Mouse (Mus musculus) intestine, embryonic 16.5 days (tissue): ENCODE results near the gene Sult5a1. TPM values are rescaled to one million over a fixed set of nuclear protein-coding genes. Genes with fewer than 3 reads are reported as not detected.

Experiments
- ATAC-seq: fragments of 200-750 bp; cut with Nextera tagmentation; 2 replicates; pipeline ENCODE4 v1.8.0; 2017; ENCODE audit warnings: moderate TSS enrichment, moderate library complexity
- H3K27ac ChIP-seq: fragments of 300-500 bp; sonication (generic); 2 replicates; pipeline ENCODE4 v1.5.1; 2014; ENCODE audit warnings: mild to moderate bottlenecking, low read length
- H3K27me3 ChIP-seq: fragments of 300-500 bp; sonication (generic); replicated peaks from 2 replicates; pipeline ENCODE4 v1.6.1; 2014; ENCODE audit warnings: low read length, control low read depth, mixed read lengths; ENCODE audit not compliant: control insufficient read depth, insufficient read depth
- H3K36me3 ChIP-seq: fragments of 300-500 bp; sonication (generic); 2 replicates; pipeline ENCODE4 v1.6.1; 2014; ENCODE audit warnings: low read length, control low read depth; ENCODE audit not compliant: control insufficient read depth, insufficient read depth
- H3K4me1 ChIP-seq: fragments of 300-500 bp; sonication (generic); 2 replicates; pipeline ENCODE4 v1.6.1; 2014; ENCODE audit warnings: low read length, control low read depth, mixed read lengths; ENCODE audit not compliant: control insufficient read depth, insufficient read depth
- H3K4me2 ChIP-seq: fragments of 300-500 bp; sonication (generic); 2 replicates; pipeline ENCODE4 v1.6.1; 2014; ENCODE audit warnings: low read depth, low read length, control low read depth
- H3K4me3 ChIP-seq: fragments of 300-500 bp; sonication (generic); 2 replicates; pipeline ENCODE4 v1.5.1; 2014; ENCODE audit warnings: mild to moderate bottlenecking, low read length
- H3K9ac ChIP-seq: fragments of 300-500 bp; sonication (generic); 2 replicates; pipeline ENCODE4 v1.6.1; 2014; ENCODE audit warnings: low read depth, low read length
- H3K9me3 ChIP-seq: fragments of 300-500 bp; sonication (generic); 2 replicates; pipeline ENCODE4 v1.6.1; 2016; ENCODE audit warnings: low read length, control low read depth; ENCODE audit not compliant: control insufficient read depth
- WGBS: fragments of 180-500 bp; shearing (Covaris S2); extraction: QIAGEN DNeasy Blood & Tissue Kit; methylation state at CpG from one replicate; pipeline ENCODE4 v1.1.7; 2014; 5-methylcytosine and 5-hydroxymethylcytosine counted together
- microRNA-seq: library from miRNA; unstranded; fragments of <30 nt; microRNA quantifications from one replicate; pipeline ENCODE4, GENCODE M21; 2016
- polyA plus RNA-seq: library from polyadenylated mRNA; unstranded; fragments of >200 nt; fragmentation: Nextera tagmentation; extraction: Ambion mirVana; gene quantifications from 2 replicates; pipeline ENCODE4 v1.2.1, GENCODE M21; 2015

Gene Sult5a1
- polyA plus RNA-seq, 1 experiment from 2014 or later: 9.3 TPM

GRCm38 (mm10) chr8:123097786-123098584, 60.1 kb downstream of the Sult5a1 start:
- H3K4me2 ChIP-seq: no peak overlapping the region
- H3K9me3 ChIP-seq: no peaks in the 10 kb centered on the region
- no peaks in the 10 kb centered on the region for H3K4me1 ChIP-seq
- H3K27me3 ChIP-seq: no peaks in the 10 kb centered on the region
- H3K36me3 ChIP-seq: peaks cover 6% of the 10 kb centered on the region
- no peak for ATAC-seq
- H3K27ac ChIP-seq: no peak overlapping the region
- no peak overlapping the region for H3K9ac ChIP-seq
- 77% methylated on average over 12 of the region's 12 CpGs for WGBS
- no peak overlapping the region for H3K4me3 ChIP-seq

GRCm38 (mm10) chr8:123097216-123097615, 60.9 kb downstream of the Sult5a1 start:
- WGBS: 86% methylated on average over 11 of the region's 11 CpGs

More at GRCm38 (mm10) chr8:123097216-123097615, 60.9 kb downstream of the Sult5a1 start:
- Histone ChIP-seq H3K4me2 (no peak overlapping the region), H3K27me3 (no peaks in the 10 kb centered on the region), H3K27ac (peak overlapping the region; percentile 6; the same call in 1 of the 2 replicates), H3K4me1 (no peaks in the 10 kb centered on the region), H3K9me3 (no peaks in the 10 kb centered on the region), H3K4me3 (no peak overlapping the region), H3K9ac (no peak overlapping the region), H3K36me3 (peaks cover 6% of the 10 kb centered on the region)
- ATAC-seq: no peak

Small RNA genes lying within 50 kb of the gene (microRNA-seq; reads per million reads assigned to microRNA genes)
- not detected for gene Mir7079
- gene Mir7080: 0.68 reads per million

Other genes with a start within 250 kb of the Sult5a1 start
- gene Ankrd11, start 116.0 kb downstream of the Sult5a1 start, polyA plus RNA-seq: 19.2 and 19.5 TPM in 2 replicates
- gene Spg7, start 95.4 kb downstream of the Sult5a1 start, polyA plus RNA-seq: 54.4 and 55.6 TPM in 2 replicates
- gene Rpl13, start 56.0 kb downstream of the Sult5a1 start, polyA plus RNA-seq: 1,403 and 1,521 TPM in 2 replicates
- 0.78 and 0.93 TPM in 2 replicates for gene Cpne7, start 40.9 kb downstream of the Sult5a1 start, polyA plus RNA-seq
- gene Dpep1, start 27.9 kb upstream of the Sult5a1 start, polyA plus RNA-seq: 7.5 and 12.6 TPM in 2 replicates
- 173 and 184 TPM in 2 replicates for gene Chmp1a, start 54.4 kb upstream of the Sult5a1 start, polyA plus RNA-seq
- 1.7 and 2.7 TPM in 2 replicates for gene Spata33, start 54.5 kb upstream of the Sult5a1 start, polyA plus RNA-seq
- 23.7 and 27.8 TPM in 2 replicates for gene Cdk10, start 66.5 kb upstream of the Sult5a1 start, polyA plus RNA-seq
- gene Spata2l, start 77.9 kb upstream of the Sult5a1 start, polyA plus RNA-seq: 6.0 TPM in 2 replicates
- gene Zfp276, start 95.9 kb upstream of the Sult5a1 start, polyA plus RNA-seq: 16.5 and 19.3 TPM in 2 replicates
- 16.3 and 19.3 TPM in 2 replicates for gene Vps9d1, start 96.0 kb upstream of the Sult5a1 start, polyA plus RNA-seq
- 15.8 and 20.2 TPM in 2 replicates for gene Fanca, start 160.3 kb upstream of the Sult5a1 start, polyA plus RNA-seq
- 0.89 and 2.0 TPM in 2 replicates for gene Spire2, start 174.4 kb upstream of the Sult5a1 start, polyA plus RNA-seq
- 155 and 161 TPM in 2 replicates for gene Tcf25, start 215.4 kb upstream of the Sult5a1 start, polyA plus RNA-seq
- not detected in 2 replicates for gene Mc1r, start 248.8 kb upstream of the Sult5a1 start, polyA plus RNA-seq